Mouse (Mus musculus) common myeloid progenitor, adult 5-6 weeks (primary cell): ENCODE data around the gene Wdtc1. TPM values are rescaled to one million over a fixed set of nuclear protein-coding genes. Genes with fewer than 3 reads are reported as not detected.

ENCODE experiments used
- ATAC-seq: replicated peaks from 2 replicates; pipeline ENCODE4 v1.8.0; 2016; ENCODE audit warnings: low read depth, mild to moderate bottlenecking, moderate TSS enrichment, inconsistent platforms; ENCODE audit not compliant: poor library complexity, severe bottlenecking
- total RNA-seq: library from RNA; stranded (forward); fragments of 200-1000, 187-1606 nt; gene quantifications from 2 replicates; pipeline ENCODE4 v1.2.3, GENCODE M21; 2017

The Wdtc1 gene
- total RNA-seq, 1 experiment from 2014 or later = 12.6 TPM

- ATAC-seq = no peak
Measured at GRCm38 (mm10) chr4:133292405-133292804, 60.9 kb downstream of the Wdtc1 start.

GRCm38 (mm10) chr4:133291255-133291654, 62.0 kb downstream of the Wdtc1 start:
- ATAC-seq = no peak

GRCm38 (mm10) chr4:133286476-133287077, 66.7 kb downstream of the Wdtc1 start:
- ATAC-seq = no peak

- peak; percentile 70 for ATAC-seq
Measured at GRCm38 (mm10) chr4:133285950-133286349, 67.3 kb downstream of the Wdtc1 start.

GRCm38 (mm10) chr4:133285299-133285698, 68.0 kb downstream of the Wdtc1 start:
- peak; percentile 34 for ATAC-seq

- ATAC-seq = no peak
Measured at GRCm38 (mm10) chr4:133282656-133283055, 70.6 kb downstream of the Wdtc1 start.

GRCm38 (mm10) chr4:133281951-133282481, 71.3 kb downstream of the Wdtc1 start:
- ATAC-seq = no peak

- no peak for ATAC-seq
Measured at GRCm38 (mm10) chr4:133281513-133281912, 71.8 kb downstream of the Wdtc1 start.

GRCm38 (mm10) chr4:133278482-133278881, 74.8 kb downstream of the Wdtc1 start:
- ATAC-seq = no peak

- 0 out of 2 replicates have a peak, but pooled peaks have one; percentile 24 for ATAC-seq
Measured at GRCm38 (mm10) chr4:133278067-133278466, 75.2 kb downstream of the Wdtc1 start.

GRCm38 (mm10) chr4:133277104-133278026, 75.9 kb downstream of the Wdtc1 start, which contains the start of gene Tmem222:
TSS of gene Tmem222 (minus strand) at chr4:133277792.
- peak; percentile 90 for ATAC-seq

- no peak for ATAC-seq
Measured at GRCm38 (mm10) chr4:133270929-133271328, 82.4 kb downstream of the Wdtc1 start.

- ATAC-seq = no peak
Measured at GRCm38 (mm10) chr4:133269596-133269995, 83.7 kb downstream of the Wdtc1 start.

- ATAC-seq = no peak
Measured at GRCm38 (mm10) chr4:133268931-133269330, 84.3 kb downstream of the Wdtc1 start.

GRCm38 (mm10) chr4:133266248-133266880, 86.9 kb downstream of the Wdtc1 start:
- ATAC-seq = no peak

GRCm38 (mm10) chr4:133265759-133266158, 87.5 kb downstream of the Wdtc1 start:
- no peak for ATAC-seq

- ATAC-seq = no peak
Measured at GRCm38 (mm10) chr4:133265297-133265696, 88.0 kb downstream of the Wdtc1 start.

GRCm38 (mm10) chr4:133264559-133264958, 88.7 kb downstream of the Wdtc1 start:
- no peak for ATAC-seq

- no peak for ATAC-seq
Measured at GRCm38 (mm10) chr4:133263756-133264155, 89.5 kb downstream of the Wdtc1 start.

GRCm38 (mm10) chr4:133262882-133263281, 90.4 kb downstream of the Wdtc1 start, which contains the start of gene Sytl1:
TSS of gene Sytl1 (minus strand) at chr4:133263113.
- peak; percentile 48; the same call in 1 of the 2 replicates for ATAC-seq
